Mouse (Mus musculus): Measurements from ENCODE around the gene Kcng4. TPM values are rescaled to one million over a fixed set of nuclear protein-coding genes. Genes with fewer than 3 reads are reported as not detected.

Gene Kcng4
- polyA plus RNA-seq, 1 experiment, result not detected

GRCm38 (mm10) chr8:119575366-119575726 lies 60.1 kb downstream of the Kcng4 start:
- peaks cover 11% of the 10 kb centered on the region for H3K79me2 ChIP-seq (ENCODE audit: control insufficient read depth, insufficient read depth)

GRCm38 (mm10) chr8:119574437-119575365 lies 60.8 kb downstream of the Kcng4 start, which contains the start of the genes Hsdl1 and Dnaaf1:
Hsdl1 (minus strand) TSS chr8:119575183.
Dnaaf1 (plus strand) TSS chr8:119575235.
- Histone ChIP-seq H3ac (ENCODE audit: control insufficient read depth, insufficient read length, low read depth) (peak within 1 kb of the TSS; percentile 90), H3K79me2 (ENCODE audit: control insufficient read depth, insufficient read depth) (peaks cover 11% of the 10 kb centered on the region), H3K4me3 (ENCODE audit: insufficient read depth, poor library complexity, severe bottlenecking) (peak within 1 kb of the TSS; percentile 53), H3K79me3 (ENCODE audit: low read depth) (no peaks in the 10 kb centered on the region), H3K27me3 (ENCODE audit: control insufficient read depth, insufficient read depth, insufficient read length) (peaks cover 37% of the 10 kb centered on the region), H3K36me3 (ENCODE audit: control insufficient read depth, insufficient read depth) (no peaks in the 10 kb centered on the region)
- TF ChIP-seq MAX (IDR thresholded peaks at IDR 0.05) (peak; percentile 49), FOSL1 (IDR thresholded peaks at IDR 0.05; ENCODE audit: insufficient read depth, low read length, poor library complexity, severe bottlenecking) (no peak), MYOG (IDR thresholded peaks at IDR 0.05; ENCODE audit: control insufficient read depth, extremely low read depth, insufficient read length) (no peak), USF1 (IDR thresholded peaks at IDR 0.05; ENCODE audit: low read depth) (peak; percentile 78)

More at GRCm38 (mm10) chr8:119575366-119575726, 60.1 kb downstream of the Kcng4 start:
- Histone ChIP-seq H3K4me3 (ENCODE audit: insufficient read depth, poor library complexity, severe bottlenecking) (peak overlapping the region; percentile 53), H3ac (ENCODE audit: control insufficient read depth, insufficient read length, low read depth) (peak overlapping the region; percentile 76), H3K27me3 (ENCODE audit: control insufficient read depth, insufficient read depth, insufficient read length) (peaks cover 44% of the 10 kb centered on the region), H3K36me3 (ENCODE audit: control insufficient read depth, insufficient read depth) (no peaks in the 10 kb centered on the region), H3K79me3 (ENCODE audit: low read depth) (no peaks in the 10 kb centered on the region)
- TF ChIP-seq MYOD1 (IDR thresholded peaks at IDR 0.05; ENCODE audit: control insufficient read depth, insufficient read length, low read depth) (no peak), CTCF (IDR thresholded peaks at IDR 0.05; ENCODE audit: control insufficient read depth, insufficient read depth, insufficient read length) (no peak), USF1 (IDR thresholded peaks at IDR 0.05; ENCODE audit: low read depth) (no peak), MYOG (IDR thresholded peaks at IDR 0.05; ENCODE audit: control insufficient read depth, extremely low read depth, insufficient read length) (no peak), MAX (IDR thresholded peaks at IDR 0.05) (no peak), CEBPB (IDR thresholded peaks at IDR 0.05; ENCODE audit: low read depth) (no peak), FOSL1 (IDR thresholded peaks at IDR 0.05; ENCODE audit: insufficient read depth, low read length, poor library complexity, severe bottlenecking) (no peak)

Other genes with a start within 250 kb of the Kcng4 start
- gene Mlycd, start 240.8 kb downstream of the Kcng4 start, polyA plus RNA-seq (2012; fragmentation: generic; extraction: Trizol), result 7.5 TPM
- 18.1 TPM for gene Osgin1, start 201.6 kb downstream of the Kcng4 start, polyA plus RNA-seq (2012; fragmentation: generic; extraction: Trizol)
- gene Necab2, start 189.0 kb downstream of the Kcng4 start, polyA plus RNA-seq (2012; fragmentation: generic; extraction: Trizol), result not detected
- gene Slc38a8, start 134.0 kb downstream of the Kcng4 start, polyA plus RNA-seq (2012; fragmentation: generic; extraction: Trizol), result not detected
- 72.7 TPM for gene Mbtps1, start 76.9 kb downstream of the Kcng4 start, polyA plus RNA-seq (2012; fragmentation: generic; extraction: Trizol)
- gene Hsdl1, start 60.5 kb downstream of the Kcng4 start, polyA plus RNA-seq (2012; fragmentation: generic; extraction: Trizol), result 11.0 TPM
- 0.01 TPM for gene Dnaaf1, start 60.4 kb downstream of the Kcng4 start, polyA plus RNA-seq (2012; fragmentation: generic; extraction: Trizol)
- gene Taf1c, start 30.5 kb downstream of the Kcng4 start, polyA plus RNA-seq (2012; fragmentation: generic; extraction: Trizol), result 8.1 TPM
- gene Adad2, start 22.9 kb downstream of the Kcng4 start, polyA plus RNA-seq (2012; fragmentation: generic; extraction: Trizol), result not detected
- gene Wfdc1, start 30.7 kb upstream of the Kcng4 start, polyA plus RNA-seq (2012; fragmentation: generic; extraction: Trizol), result not detected
- gene Atp2c2, start 64.3 kb upstream of the Kcng4 start, polyA plus RNA-seq (2012; fragmentation: generic; extraction: Trizol), result 0.02 TPM
- 6.6 TPM for gene Tldc1, start 142.7 kb upstream of the Kcng4 start, polyA plus RNA-seq (2012; fragmentation: generic; extraction: Trizol)
- gene Cotl1, start 204.9 kb upstream of the Kcng4 start, polyA plus RNA-seq (2012; fragmentation: generic; extraction: Trizol), result 453 TPM
- 2.7 TPM for gene Klhl36, start 226.6 kb upstream of the Kcng4 start, polyA plus RNA-seq (2012; fragmentation: generic; extraction: Trizol)

All from C2C12 (cell line).